Mouse (Mus musculus) 3T3-L1 (cell line): ENCODE measurements around the gene Prrc2b.

Source experiments
- DNase-seq: peaks from one replicate; pipeline ENCODE4 v3.0.0-alpha.2; 2015; ENCODE audit warnings: low read depth, low spot score

Prrc2b gene

DNA sequence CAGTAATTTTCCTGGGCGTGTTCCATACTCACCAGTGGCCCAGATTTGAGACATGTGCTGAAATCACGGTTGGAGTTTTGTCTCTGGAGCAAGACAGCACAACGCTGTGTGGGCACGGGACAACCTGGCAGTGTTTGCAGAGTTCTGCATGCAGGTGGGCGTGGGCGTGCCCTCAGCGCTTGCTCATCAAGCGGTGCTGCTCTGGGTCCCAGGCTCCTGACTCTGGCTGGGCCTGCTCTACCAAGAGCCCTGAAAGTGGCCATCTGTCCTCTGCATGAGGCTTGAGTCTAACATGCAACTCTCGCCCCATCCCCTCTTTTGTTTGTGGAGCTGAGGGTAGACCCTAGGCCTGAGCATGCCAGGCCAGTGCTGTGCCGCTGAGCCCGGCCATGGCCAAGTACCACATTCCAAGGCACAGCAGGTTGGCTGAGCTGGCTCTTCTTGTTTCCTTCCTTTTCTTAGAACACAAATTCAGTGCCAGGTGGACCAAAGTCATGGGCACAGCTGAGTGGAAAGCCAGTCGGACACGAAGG is 36.2 kb downstream of the Prrc2b start:
- no peak for DNase-seq

- DNase-seq = no peak
Observed at GRCm38 (mm10) chr2:32187649-32188048, 36.8 kb downstream of the Prrc2b start.

DNA sequence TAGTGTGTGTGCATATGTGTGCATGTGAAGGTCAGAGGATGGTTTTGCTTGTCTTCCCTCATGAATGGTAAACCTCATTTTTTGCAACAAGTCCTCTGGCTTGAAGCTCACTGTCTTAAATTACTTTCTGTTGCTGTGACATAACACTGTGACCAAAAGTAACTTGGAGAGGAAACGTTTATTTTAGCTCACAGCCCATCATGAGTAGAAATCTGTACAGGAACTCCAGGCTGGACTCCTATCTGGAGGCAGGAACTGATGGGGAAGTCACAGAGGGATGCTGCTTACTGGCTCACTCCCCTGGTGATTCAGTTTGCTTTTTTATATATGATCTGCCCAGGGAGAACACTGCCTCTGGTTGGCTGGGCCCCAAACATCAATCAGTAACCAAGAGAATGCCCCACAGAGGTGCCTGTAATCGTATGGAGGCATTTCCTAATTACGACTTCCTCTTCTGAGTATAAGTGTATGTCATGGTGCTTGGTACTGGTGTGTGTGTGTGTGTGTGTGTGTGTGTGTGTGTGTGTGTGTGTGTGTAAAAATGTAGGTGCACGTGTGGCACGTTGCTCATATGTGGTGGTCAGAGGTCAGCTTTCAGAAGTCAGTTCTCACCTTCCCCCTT is 38.3 kb downstream of the Prrc2b start:
- DNase-seq = no peak

GRCm38 (mm10) chr2:32190620-32191019 is 39.7 kb downstream of the Prrc2b start:
- DNase-seq = no peak

DNA sequence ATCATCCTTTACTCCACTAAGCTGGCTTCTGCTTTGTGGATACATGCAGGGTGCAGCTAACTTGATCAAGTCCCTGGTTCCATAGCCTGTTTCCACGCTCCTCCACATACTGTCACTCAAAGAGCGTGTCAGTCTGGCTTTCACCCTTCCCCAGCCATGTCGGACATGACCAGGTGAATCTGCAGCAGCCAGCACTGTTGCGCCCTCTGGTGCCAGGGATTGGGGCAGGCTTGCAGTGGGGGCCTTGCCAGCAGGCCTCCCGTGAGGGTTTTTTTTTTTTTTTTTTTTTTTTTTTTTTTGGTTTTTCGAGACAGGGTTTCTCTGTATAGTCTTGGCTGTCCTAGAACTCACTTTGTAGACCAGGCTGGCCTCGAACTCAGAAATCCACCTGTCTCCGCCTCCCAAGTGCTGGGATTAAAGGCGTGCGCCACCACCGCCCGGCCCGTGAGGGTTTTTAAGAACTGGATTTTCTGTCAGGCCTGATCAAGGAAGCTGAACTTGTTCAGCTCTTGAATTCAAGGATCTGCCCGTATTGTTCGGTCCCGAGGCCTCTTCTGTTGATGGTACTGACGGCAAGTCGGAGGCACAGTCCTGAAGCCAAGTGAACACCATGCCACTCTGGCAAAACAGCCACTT is 41.1 kb downstream of the Prrc2b start:
- peak; percentile 63 for DNase-seq

GRCm38 (mm10) chr2:32198977-32199376 is 48.1 kb downstream of the Prrc2b start:
- DNase-seq = no peak

- no peak for DNase-seq
Observed at GRCm38 (mm10) chr2:32200033-32200432, 49.2 kb downstream of the Prrc2b start.

DNA sequence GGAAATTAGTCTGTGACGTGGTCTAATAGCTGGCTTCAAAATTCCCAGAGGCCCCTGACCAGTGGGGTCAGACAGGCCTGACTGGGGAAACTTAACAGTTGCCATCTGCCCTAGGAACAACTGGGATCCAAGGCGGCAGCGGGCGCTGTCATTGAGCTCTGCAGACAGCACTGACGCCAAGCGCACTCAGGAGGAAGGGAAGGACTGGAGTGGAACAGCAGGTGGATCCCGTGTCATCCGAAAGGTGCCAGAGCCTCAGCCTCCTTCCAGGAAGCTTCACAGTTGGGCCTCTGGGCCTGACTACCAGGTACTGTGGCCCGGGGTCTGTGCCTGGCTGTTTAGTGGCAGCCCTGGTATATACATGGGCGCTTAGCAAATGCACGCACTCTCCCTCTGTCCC is 49.8 kb downstream of the Prrc2b start:
- DNase-seq = no peak

DNA sequence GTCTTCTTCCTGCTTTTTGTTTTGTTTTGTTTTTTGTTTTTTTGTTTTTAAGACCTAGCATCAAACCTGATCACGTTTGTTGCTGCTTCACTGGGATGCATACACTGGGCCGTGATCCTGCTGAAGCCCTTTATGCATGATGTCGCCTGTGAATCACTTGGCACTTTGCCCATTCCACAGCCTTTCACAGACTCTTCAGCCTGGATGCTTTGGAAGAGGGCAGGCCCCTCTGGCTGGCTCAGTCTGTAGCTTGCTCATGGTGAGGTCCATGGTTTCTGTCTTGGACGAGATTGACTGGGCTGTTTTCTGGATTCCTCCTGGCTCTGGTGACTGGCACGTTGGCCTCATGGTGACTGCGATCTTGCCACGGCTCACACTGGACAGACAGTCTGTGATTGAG is 50.6 kb downstream of the Prrc2b start:
- DNase-seq = peak; percentile 87

DNA sequence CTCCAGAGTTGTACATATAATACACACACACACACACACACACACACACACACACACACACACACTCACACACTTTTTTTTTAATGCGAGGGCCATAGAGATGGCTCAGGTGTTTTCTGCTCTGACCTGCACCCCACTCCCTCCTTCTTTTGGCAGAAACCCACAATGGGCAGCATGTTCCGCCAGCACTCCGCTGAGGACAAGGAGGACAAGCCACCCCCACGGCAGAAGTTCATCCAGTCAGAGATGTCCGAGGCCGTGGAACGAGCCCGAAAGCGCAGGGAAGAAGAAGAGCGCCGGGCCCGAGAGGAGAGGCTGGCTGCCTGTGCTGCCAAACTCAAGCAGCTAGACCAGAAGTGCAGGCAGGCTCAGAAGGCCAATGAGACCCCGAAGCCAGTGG is 53.0 kb downstream of the Prrc2b start:
- no peak for DNase-seq

DNA sequence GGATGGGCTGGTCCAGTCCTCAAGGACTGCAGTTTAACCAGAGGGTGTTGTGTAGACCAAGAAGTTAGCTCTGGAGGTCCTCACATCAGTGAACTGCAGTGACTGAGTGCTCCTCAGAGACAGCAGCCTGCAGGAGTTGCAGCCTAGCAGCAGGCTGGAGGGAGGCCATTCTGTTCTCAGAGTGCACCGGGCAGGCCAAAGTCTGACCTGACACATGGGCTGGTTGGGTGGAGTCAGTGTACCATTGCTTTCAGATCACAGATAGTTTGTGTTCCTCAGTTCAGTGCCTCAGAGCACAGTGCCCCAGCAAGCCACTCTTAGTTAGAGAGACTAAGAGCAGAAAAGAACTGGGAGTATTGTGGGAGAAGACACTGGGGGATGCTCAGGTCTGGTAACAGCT is 56.8 kb downstream of the Prrc2b start:
- no peak for DNase-seq

- DNase-seq = no peak
Observed at GRCm38 (mm10) chr2:32211689-32212088, 60.8 kb downstream of the Prrc2b start.

- no peak for DNase-seq
Observed at GRCm38 (mm10) chr2:32213000-32213399, 62.1 kb downstream of the Prrc2b start.

- no peak for DNase-seq
Observed at GRCm38 (mm10) chr2:32215576-32215975, 64.7 kb downstream of the Prrc2b start.

- no peak for DNase-seq
Observed at GRCm38 (mm10) chr2:32216506-32216905, 65.6 kb downstream of the Prrc2b start.

DNA sequence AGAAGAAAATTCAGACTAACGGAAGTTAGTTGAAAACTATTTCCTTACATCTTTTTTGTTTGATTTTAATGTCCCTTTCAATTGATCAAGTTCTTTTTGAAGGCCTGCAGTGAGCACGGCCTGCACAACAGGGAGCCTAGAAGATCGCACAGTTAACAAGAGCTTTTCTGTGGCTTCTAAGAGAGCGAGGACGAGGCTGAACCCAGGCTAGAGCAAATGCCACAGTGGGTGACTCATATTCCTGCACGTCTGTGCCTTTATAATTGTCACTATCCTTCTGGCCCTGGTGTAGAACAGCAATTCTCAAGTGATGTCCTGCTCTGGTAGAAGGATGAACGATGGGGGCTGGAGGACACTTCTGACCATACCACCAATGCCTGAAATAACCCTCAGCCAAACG is 66.8 kb downstream of the Prrc2b start:
- peak; percentile 36 for DNase-seq

- peak; percentile 82 for DNase-seq
Observed at GRCm38 (mm10) chr2:32218113-32218512, 67.2 kb downstream of the Prrc2b start.

DNA sequence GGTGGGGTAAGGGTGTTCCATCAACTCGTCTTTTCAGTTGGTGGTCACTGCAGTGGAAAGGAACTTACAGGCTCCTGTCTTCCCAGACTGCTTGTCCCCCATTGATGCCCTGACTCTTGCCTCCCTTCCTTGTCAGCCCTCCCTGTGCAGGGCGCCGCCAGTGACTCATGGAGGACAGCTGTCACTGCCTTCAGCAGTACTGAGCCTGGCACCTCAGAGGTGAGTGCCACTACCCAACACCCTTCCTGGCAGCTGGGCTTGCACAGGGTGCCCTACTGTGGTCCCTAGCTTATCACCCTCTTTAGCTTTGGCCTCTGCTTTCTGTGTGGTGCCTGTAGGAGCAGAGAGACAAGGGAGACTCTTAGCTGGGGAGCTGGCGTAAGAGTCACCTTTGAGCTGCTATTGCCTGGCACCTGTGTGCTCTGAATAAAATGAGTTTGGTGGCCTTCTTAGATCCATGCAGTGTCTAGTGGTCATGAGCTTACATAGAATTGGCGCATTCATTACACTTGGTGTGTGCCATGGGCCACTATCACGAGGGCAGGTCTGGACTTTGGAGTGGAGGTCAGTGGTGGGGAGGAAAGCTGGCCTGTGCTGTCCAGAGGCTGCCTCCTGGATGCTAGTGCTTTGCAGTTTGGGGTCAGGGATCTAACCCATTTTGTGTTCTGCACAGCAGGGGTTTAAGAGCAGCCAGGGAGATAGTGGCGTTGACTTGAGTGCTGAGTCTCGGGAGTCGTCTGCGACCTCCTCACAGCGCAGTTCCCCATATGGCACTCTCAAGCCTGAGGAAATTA is 67.9 kb downstream of the Prrc2b start:
- no peak for DNase-seq

DNA sequence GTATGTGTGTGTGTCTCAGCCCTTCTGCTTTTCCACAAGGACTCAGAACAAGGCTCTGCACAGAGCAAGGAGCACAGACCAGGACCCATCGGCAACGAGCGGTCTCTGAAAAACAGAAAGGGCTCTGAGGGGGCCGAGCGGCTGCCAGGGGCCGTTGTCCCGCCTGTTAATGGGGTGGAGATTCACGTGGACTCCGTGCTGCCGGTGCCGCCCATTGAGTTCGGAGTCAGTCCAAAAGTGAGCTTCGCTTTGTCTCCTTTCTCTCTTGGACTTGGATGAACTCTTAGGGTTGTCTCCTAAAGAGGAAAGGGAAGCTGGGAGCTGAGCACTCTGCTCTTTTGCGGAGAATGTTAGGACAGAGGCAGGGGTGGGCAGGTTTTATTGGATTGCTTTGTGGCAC is 68.6 kb downstream of the Prrc2b start:
- no peak for DNase-seq

- DNase-seq = no peak
Observed at GRCm38 (mm10) chr2:32220021-32220420, 69.1 kb downstream of the Prrc2b start.

GRCm38 (mm10) chr2:32220969-32221368 is 70.1 kb downstream of the Prrc2b start:
- DNase-seq = no peak

DNA sequence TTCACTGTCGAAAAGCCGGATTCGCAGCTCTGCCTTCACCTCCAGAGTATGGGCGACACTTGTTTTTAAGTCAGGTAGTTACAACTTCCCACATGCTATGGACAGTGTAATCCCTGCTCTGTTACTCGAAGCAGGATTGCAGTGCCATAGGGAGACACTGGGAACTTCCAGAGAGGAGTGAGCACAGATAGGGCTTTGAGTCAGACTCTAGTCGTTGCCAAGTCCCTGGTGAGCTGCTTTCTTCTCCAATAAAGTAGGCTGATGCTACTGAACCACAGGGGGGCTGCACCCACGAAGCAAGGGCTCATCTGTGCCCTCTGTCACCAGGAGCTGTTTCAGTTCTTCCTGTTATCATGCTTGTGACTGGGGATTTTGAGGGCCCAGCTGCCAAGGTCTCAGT is 70.7 kb downstream of the Prrc2b start:
- DNase-seq = no peak

- no peak for DNase-seq
Observed at GRCm38 (mm10) chr2:32222057-32222456, 71.2 kb downstream of the Prrc2b start.
